Mouse (Mus musculus) kidney, postnatal 36 days (tissue): ENCODE results near the gene Slc2a4.
"Not testable (repeated sequence)": the region's sequence is repeated elsewhere in the genome, so short reads cannot be mapped to it uniquely, and the experiment has no call there.

ENCODE experiments used
- DNase-seq, 2 experiments: peaks; one replicate each; pipeline ENCODE4 v3.0.0; 2021 to 2022; ENCODE audit warnings: mixed read lengths in 2 of 2

The Slc2a4 gene

DNA sequence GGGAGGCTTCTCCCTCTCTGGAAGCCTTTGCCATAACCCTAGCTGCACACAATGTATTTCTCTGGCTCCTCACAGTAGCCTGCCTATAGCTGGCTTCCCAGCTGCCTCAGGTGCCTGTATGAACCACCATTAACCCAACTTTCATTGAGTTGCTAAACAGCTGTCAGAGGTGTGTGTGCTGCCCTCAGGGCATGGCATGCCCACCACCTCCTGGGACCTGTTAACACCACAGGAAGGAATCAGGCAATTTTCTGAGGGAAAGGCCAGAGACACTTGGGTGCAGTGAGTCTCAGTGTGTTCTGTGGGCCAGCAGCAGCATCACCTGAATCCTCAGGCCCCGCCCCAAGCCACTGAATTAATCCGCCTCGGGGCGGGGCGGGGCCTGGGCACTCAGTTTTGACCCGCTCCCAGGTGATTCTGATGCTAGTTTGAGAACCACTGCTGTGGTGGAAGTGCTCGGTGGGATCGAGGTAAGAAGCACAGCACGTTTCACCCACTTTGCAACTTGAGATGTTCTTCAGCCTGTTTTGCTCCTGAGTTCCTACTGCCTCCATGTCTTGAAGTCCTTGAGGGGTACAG is 9.5 kb downstream of the Slc2a4 start:
- DNase-seq = peak in 1 of 2 experiments; percentile 62

DNA sequence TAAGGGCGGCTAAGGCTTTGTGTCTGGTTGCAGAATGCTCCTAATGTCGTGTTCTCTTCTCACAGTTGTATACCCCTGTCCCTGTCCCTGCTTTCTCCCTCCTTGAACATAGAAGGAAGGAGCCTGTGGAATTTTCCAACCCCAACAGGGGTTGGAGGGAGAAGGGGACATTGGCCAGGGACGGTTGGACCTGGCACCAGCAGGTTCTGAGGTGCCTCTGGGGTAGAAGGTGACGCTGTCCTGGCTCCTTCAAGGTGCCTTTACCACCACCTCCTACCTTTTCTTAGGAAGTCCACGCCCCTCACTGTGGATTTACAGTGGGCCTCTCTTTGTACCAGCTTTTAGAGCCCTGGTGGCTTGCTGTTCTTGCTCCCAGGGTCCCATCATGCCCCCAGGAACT is 10.2 kb downstream of the Slc2a4 start:
- no peak for DNase-seq

DNA sequence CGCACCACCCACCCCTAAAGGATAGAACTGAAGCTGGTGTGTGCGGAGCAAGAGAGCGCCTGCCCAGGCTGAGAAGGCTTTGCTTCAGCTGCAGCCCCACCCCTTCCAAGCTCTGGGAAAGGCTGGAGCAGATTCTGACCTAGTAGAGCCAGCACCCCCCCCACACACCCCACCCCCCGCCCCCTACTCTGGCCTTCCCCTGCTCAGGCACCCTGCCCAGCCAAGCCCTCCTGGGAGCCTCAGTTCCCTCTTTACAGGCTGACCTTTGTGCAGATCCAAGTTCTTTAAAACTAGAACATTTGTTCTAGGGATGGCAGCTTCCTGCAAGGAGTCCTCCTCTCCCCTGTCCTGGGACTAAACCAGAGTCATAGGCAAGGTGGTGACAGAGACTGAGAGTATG is 10.6 kb downstream of the Slc2a4 start:
- DNase-seq = peak; percentile 46 to 49

DNA sequence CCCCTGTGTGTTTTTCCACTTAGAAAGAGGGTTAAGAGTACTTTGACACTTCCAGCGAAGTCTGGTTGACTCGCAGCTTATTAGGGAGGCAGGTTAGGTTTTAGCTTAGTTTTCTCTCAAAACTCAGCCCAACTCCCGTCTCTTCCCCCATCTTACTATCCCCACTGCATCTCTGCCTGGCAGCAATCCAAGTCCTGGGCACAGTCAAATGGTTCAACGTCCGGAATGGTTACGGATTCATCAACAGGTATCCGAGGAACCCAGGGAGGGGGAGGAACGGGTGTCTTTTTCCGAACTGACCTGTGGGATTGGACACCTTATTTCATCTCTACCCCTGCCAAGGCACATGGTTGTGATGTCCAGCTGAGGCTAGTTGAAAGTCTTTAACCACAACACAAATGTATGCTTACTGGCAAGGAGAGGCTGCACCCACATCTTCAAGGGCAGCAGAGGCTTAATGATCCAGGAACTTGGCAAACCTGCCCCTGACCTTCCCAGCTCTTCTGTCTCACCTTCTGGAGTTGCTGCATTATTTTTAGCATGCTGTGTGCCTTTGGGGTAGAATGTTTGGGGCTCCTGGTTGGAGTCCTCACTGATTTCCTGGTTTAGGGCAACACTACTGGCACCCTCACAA is 11.2 kb downstream of the Slc2a4 start:
- DNase-seq = peak; percentile 60 to 62

DNA sequence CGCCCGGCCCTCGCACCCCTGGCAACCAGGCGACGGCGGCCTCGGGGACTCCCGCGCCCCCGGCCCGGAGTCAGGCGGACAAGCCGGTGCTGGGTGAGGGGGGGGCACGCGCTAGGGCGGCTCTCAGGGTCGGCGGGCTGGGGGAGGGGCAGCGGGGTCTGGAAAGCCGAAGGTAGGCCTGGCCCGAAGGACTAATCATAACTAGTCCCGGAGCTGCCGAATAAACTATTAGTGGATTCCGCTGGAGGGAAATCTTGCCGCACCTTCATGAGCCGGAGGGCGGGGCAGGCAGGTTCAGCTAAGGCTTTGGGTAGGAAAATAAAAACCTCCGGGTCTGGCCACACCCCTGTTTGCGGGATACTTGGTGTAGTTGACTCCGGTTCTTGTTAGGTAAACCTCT is 11.8 kb downstream of the Slc2a4 start:
- DNase-seq = peak in 1 of 2 experiments; percentile 60

DNA sequence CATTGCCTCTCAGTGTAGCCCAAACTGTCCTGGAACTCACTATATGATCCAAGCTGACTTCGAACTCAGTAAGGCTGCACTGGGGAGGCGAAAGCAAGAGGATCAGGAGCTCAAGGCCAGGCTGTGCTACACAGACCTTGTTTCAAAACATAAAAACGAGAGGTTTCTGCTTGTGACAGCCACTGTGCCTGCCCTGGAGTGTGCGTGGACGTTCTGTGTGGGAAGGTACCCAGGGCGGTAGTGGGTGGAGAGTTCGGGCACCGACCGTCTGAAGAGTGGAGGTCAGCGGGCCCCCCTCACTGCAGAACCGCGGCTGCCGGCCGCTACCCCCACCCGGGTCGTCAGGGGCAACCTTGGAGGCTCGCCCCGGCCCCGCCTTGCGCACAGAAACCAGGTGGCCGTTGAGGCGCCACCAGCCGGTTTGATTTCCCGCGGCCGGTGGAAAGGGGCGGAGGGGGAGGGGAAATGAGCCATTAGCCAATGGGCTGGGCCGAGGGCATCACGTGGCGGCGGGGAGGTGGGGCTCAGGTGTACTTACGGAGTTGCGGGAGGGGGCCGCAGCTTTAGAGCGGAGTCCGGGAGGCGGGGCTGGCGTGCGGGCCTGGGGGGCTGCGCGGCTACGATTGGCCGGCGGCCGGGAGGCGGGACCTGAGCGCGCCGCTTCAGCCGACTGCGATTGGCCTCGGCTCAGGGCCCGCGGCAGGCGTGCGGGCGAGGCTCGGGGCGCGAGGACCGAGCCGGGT is 12.7 kb downstream of the Slc2a4 start, which contains the start of gene Ybx2:
Ybx2 (plus strand) TSS at position 660 of the 743 bp plus-strand sequence.
- peak; percentile 94 to 95 for DNase-seq

DNA sequence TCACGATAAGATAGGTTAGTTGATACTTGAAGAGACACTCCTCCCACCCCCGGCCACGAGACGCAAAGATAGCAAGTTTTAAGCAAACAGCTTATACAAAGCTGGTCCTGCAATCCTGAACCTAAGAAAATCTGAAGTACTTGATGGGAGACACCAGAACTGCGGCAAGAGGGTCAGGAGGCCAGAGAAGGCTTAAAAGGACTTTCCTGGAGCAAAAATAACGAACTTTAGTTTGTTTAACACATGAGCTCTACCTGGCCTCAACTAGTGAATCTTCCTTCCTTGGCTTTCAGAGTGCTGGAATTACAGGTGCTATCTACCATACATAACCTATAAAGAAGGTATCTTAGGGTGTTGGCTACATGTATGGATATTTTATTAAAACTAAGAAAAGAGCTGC is 13.3 kb downstream of the Slc2a4 start:
- no peak for DNase-seq

DNA sequence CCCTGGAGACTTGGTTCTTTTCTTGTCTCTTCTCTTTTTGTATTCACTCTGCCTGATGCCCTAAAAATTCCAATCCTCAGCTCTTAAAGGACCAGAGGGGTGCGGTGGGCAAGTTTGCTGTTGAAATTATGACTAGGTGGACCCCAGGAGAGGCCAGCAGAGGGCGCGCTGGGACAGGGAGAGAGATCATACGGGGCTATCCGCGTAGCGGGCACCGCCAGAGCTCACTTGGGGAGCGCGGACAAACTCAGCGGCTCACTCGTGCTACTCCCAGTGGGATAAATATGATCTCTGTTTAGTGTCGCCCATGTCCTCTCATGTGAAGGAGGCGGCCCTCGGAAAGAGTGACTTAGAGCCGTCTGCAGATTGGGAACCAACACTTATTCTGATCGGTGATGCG is 13.8 kb downstream of the Slc2a4 start:
- DNase-seq = peak; percentile 87 to 98

DNA sequence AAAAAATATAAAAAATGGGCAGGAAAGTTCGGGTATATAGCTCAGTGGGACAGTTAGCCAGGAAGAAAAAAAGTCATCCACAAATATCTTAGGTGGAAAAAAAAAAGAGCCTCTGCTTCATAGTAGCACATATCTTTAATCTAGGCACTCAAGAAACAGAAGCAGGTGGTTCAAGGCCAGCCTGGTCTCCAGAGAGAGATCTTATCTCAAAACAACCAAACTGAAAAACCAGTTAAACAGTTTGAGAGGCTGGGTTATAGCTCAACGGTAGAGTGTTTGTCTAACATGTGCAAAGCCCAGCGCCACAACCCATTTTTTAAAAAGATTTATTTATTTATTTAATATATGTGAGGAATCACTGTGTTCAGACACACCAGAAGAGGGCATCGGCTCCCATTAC is 14.9 kb downstream of the Slc2a4 start:
- DNase-seq = no peak

DNA sequence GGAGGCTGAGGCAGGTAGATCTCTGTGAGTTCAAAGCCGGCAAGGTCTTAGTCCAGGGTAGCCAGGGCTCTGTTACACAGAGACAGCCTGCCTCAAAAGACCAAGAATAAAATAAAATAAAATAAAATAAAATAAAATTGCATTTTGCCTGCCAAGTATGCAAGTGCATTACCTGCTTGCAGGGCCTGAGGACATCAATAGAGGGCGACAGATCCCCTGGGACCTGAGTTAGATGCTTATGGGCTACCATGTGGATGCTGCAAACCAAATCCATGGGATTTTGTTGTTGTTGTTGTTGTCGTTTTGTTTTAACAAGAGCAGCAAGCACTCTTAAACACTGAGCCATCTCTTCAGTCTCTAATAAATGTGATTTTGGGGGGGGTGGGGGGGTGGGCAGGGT is 15.7 kb downstream of the Slc2a4 start:
- peak in 1 of 2 experiments; percentile 52 for DNase-seq

DNA sequence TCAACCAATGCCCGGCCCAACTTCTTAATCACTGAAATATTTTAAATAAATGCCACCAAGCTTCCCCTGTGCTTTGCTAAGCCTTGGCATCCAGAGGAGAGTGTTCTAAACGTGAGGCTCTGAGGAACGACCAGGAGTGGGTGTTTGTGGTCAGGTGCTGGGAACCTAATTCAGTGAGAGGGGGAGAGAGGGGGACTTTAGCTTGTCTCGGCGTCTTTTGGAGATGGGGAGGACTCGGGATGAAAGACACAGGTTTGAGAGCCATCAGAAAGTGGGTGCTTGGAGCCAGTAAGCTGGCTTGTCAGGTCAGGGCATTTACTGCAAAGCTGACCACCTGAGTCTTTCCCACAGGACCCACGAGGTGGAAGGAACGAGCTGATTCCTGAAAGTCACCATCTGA is 16.2 kb downstream of the Slc2a4 start:
- no peak for DNase-seq

DNA sequence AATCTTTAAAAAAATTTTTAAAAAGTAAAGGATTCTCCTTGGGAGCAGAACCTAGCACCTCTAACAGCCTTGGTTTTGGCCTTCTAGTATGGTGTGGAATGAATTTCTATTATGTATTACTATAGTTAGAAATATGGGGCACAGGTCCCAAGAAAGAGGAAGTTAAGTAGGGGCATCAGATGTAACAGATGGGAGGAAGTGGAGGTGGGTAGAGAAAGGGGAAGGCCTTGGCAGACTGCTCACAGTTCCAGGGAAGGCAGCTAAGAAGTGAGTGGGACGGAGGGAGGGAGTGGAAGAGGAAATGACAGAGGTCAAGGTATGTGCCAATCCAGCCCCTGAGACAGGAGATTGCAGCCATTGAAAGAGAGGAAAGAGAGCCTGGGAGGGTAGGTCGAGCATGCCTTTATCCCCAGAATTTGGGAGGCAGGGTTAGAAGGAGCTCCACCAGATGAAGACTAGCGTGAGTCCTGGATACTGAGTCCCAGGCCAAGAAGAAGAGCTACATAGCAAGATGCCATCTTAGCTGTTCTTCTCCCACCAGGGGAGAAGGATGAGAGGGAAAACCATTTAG is 16.9 kb downstream of the Slc2a4 start:
- no peak for DNase-seq

DNA sequence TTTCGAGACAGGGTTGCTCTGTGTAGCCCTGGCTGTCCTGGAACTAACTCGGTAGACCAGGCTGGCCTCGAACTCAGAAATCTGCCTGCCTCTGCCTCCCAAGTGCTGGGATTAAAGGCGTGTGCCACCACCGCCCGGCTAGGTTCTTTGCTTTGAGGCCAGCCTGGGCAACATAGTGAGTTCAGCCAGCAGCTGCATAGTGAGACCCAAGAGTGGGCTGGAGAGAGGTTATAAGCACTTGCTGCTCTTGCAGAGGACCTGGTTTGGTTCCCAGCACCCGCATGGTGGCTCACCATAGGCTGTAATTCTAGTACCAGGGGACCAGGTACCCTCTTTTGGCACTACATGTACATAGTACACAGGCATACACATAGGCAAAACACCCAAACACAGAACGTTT is 17.8 kb downstream of the Slc2a4 start:
- DNase-seq = not testable (repeated sequence)

DNA sequence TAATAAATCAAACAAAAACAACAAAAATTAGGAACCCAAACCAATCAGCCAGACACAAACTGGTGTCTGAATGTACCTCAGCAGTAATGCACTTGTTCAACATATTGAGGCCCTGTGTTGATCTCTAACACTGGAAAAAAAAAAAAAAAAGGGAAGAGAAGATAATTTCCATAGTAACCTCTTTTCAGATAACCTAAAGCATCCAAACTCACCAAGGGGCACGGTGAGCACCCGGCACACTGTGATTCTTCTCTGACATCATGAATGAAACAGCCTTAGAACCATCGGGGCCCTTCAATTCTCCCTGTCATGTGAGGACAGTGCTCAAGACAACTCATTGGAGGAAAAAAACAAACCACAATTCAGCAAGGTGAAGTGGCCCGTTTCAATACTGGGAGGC is 18.3 kb downstream of the Slc2a4 start:
- DNase-seq = no peak

DNA sequence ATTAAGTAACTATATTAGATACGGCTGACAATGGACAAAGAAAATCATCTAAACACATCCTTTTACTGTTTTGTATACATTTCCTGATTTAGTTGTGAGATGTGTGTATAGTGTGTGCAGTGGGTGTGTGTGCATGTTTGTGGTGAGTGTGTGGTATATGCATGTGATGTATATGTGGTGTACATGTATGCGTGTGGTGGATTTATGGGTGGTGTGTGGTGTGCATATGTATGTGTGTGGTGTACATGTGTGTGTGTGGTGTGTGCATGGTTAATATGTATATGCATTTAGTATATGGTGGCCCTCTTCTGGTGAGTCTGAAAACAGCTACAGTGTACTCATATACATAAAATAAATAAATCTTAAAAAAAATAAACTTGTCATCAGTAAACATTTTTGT is 20.5 kb downstream of the Slc2a4 start:
- DNase-seq = no peak

DNA sequence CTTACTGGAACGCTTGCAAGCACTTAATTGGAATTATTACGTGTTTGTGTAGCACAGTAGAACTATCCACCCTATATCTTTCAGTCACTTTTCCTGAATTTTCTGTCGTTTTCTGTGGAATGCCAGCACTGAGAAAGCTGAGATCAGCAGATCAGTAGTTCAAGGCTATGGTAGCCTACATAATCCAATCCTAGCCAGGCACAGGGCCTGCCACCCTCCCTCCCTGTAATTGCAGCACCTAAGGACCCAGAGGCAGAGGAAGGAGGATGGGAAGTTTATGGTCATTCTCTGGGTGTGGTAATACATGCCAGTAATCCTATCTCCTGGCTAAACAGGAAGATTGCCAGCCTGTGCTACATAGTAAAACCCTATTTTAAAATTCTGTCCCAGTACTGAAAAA is 25.2 kb downstream of the Slc2a4 start:
- no peak for DNase-seq

DNA sequence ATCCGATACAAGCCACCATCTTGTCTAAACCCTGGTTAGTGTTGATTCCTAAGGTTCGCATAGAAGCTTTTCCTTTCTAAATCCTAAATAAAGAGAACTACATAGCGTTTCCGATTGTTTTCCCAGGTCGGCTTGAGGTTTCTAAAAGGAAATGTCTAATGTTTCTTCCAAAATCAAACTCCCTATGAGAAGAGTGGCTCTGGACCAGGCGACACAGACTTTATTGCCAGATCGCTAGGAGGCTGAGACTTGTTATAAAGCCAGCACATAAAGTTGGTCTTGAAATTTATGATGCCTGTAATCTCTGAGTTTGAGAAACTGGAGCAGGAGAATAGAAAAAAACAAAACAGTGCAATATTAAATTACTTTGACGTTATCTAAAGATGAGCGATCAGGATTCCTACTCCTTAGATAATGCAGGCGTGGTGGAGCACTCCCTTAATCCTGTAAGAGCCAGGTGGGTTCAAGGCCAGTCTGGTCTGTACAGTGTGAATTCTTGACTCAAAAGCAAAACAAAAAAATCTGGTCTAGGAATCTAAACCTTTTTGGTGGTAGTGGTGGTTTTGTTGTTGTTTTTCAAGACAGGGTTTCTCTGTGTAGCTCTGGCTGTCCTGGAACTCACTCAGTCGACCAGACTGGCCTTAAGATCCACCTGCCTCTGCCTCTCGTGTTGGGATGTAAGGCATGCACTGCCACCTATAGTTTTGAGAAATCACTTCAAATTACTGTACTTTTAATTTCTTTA is 25.8 kb downstream of the Slc2a4 start:
- DNase-seq = no peak

DNA sequence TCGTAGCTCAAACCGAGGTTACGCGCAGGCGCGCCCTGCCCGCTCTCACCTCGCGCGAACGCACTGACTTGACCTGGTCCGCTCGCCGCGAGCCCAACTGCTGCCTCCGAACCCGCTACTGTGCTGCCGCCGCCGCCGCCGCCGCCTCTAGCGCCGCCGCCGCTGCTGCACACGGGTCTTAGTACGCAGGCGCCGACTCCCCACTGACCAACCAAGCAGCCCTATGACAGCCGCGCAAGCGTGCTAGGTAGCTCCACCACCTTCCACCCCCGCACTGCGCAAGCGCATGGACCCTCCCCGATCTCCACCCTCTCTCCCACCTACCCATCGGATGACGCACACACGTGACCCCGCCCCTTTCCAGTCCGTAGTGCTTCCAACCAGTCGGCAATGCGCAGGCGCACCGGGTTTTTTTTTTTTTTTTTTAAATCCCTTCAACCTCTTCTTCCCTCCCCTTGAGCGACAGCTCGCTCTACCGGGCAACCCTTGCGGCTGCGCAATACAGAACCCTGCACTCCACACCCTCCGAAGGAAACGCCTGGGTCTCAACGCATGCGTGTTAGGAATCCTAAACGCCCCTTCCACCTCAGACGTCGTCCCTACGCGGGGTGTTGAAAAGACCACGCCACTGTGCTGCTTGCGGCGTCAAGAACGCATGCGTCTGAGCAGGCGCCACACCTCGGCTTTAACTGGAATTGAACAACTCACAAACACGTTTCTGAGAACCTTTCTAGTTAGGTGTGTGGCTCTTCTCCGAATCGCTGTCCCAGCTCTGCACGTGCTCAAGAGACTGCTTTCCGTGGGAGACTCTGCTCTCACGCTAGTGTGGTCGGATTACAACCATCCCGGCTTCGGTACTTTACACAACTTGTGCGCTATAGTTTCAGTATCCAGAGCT is 26.6 kb downstream of the Slc2a4 start, which contains the start of gene Eif5a:
Eif5a (minus strand) TSS at position 845 of the 898 bp plus-strand sequence.
- peak; percentile 100 for DNase-seq

DNA sequence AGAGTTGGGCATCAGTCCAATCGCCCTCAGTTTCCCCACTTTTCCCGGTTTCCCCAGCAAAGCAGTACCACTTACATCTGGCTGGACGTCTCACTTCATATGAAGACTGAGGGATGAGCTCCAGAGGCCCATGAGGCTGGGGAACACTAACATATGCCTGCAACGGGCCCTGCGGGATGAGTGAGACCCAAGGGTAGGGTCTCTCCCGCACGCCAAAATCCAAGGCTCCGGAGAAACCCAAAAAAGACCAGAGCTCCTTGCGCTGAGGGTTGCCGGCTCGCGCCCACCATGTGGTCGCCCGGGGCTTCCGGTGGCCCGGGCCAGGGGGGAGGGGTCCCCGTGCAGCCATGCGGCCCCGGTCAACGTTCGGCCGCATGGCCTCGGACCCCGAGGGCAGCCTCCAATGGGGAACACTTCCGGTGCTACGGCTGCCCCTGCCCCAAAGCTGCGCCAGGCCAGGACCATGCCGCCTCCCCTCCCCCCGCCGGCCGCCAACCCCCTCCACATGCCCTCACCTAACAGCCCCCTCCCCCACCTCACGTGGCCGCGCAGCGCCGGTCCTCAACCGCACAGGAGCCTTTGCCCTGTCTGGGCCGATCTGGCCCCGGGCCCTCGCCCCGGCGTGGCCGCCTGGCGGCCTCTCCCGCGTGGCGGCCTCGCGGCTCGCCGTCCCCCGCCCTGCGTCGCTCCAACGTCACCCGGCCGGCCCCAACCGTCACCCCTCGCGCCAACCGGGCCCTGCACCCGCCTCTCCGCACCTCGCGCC is 27.5 kb downstream of the Slc2a4 start:
- DNase-seq = peak; percentile 60 to 80

DNA sequence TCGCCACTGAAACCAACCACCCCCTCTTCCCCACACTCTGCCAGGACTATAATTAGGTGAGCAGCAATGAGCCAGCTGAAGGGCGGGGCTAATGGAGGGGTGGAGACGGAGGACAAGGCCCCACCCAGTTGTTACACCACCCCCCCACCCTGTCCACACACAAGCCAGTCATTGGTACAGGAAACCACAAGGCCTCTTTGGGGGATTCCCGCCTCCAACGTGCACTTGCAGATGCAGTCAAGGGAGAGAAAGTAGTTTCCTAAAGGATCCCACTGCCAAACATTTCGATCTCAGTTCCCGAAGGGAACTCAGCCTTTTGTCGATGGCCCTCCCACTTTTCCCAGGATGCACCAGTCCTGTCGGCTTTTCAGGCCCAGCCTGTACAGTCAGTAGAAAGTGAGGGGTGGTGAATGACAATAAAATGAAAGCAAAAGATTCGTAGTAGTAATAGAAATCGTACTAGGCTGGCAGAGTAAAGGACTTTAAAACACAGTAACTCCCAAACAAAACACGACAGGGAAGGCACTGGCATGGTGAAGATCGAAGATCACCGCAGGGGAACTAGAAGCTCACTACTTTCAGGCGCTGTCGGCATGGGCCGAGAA is 28.2 kb downstream of the Slc2a4 start:
- DNase-seq = peak; percentile 90 to 92

DNA sequence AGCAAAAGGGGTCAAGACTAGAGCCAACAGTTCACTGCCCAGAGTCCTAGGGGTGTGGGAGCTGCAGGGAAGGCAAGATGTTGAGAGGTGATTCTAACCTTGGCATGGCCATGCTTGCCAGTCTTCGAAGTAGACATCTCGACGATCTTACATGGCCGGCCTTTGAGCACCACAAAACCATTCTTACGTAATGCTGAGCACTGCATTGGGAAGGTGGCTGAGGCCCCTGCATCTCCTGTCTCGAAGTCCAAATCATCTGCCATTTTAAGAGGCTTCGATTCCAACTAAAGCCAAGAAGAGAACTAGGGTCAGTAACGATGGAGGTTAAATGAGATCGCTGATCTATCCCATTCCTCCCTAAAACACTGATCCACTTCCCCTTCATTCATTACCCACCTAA is 28.9 kb downstream of the Slc2a4 start:
- no peak for DNase-seq
